Mouse (Mus musculus) brain, embryonic 14.5 days (tissue): ENCODE data around the gene Lgr5.

Experiments
- CTCF ChIP-seq: fragments of 200-500 bp; IDR thresholded peaks from 2 replicates; pipeline ENCODE4 v1.5.1; 2012; ENCODE audit warnings: inconsistent platforms, mild to moderate bottlenecking, moderate library complexity, borderline replicate concordance; ENCODE audit not compliant: insufficient read depth, insufficient read length; ENCODE audit errors: extremely low read depth
- POLR2A ChIP-seq: fragments of 200-500 bp; IDR thresholded peaks from 2 replicates; pipeline ENCODE4 v1.6.1; 2012; ENCODE audit warnings: mild to moderate bottlenecking, inconsistent platforms, borderline replicate concordance; ENCODE audit not compliant: poor library complexity, insufficient read depth, insufficient read length, severe bottlenecking; ENCODE audit errors: extremely low read depth

DNA sequence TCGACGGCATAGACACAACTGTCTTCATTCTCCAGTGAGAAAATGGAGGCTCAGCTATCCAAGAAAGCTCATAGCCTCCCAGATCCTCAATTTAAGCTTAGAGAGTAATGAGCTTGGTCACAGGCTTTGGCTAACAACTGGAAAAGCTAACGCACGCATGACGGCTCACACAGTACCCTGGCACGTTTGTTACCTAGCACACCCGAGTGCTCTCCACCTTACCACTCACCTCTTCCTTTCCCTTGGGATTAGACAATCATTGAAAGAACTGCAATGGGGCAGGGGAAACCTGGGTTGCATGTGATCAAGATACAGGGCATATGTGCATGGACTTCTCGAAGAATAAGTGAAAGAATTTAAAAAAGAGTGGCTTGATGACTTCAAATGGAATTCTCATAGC, 119.6 kb downstream of the Lgr5 start:
- TF ChIP-seq CTCF = no peak
- TF ChIP-seq POLR2A = no peak
